Mouse (Mus musculus) heart, embryonic 14.5 days (tissue): ENCODE data around the gene Olfr787. TPM values are rescaled to one million over a fixed set of nuclear protein-coding genes. Genes with fewer than 3 reads are reported as not detected.

Source experiments
- polyA plus RNA-seq: library from polyadenylated mRNA; unstranded; fragments of >200 nt; fragmentation: Nextera tagmentation; extraction: Ambion mirVana; gene quantifications from 2 replicates; pipeline ENCODE4 v1.2.1, GENCODE M21; 2014

Olfr787 gene
- polyA plus RNA-seq, 1 experiment from 2014 or later: not detected

Other genes starting within 250 kb of the Olfr787 start
- gene Olfr774, start 225.7 kb upstream of the Olfr787 start, polyA plus RNA-seq: not detected in 2 replicates
- not detected in 2 replicates for gene Olfr775, start 213.4 kb upstream of the Olfr787 start, polyA plus RNA-seq
- gene Olfr776, start 202.7 kb upstream of the Olfr787 start, polyA plus RNA-seq: not detected in 2 replicates
- gene Olfr777, start 190.4 kb upstream of the Olfr787 start, polyA plus RNA-seq: not detected in 2 replicates
- gene Olfr780, start 143.7 kb upstream of the Olfr787 start, polyA plus RNA-seq: not detected in 2 replicates
- not detected in 2 replicates for gene Olfr781, start 133.0 kb upstream of the Olfr787 start, polyA plus RNA-seq
- not detected in 2 replicates for gene Olfr782, start 113.0 kb upstream of the Olfr787 start, polyA plus RNA-seq
- 0.08 and 0.09 TPM in 2 replicates for gene Olfr784, start 77.8 kb upstream of the Olfr787 start, polyA plus RNA-seq
- not detected in 2 replicates for gene Olfr785, start 56.4 kb upstream of the Olfr787 start, polyA plus RNA-seq
- gene Olfr786, start 34.6 kb upstream of the Olfr787 start, polyA plus RNA-seq: not detected in 2 replicates
- gene Olfr788, start 9.1 kb downstream of the Olfr787 start, polyA plus RNA-seq: not detected in 2 replicates
- gene Olfr789, start 22.9 kb downstream of the Olfr787 start, polyA plus RNA-seq: not detected in 2 replicates
- not detected in 2 replicates for gene Olfr790, start 36.6 kb downstream of the Olfr787 start, polyA plus RNA-seq
- not detected in 2 replicates for gene Olfr791, start 59.9 kb downstream of the Olfr787 start, polyA plus RNA-seq
- gene Olfr792, start 77.3 kb downstream of the Olfr787 start, polyA plus RNA-seq: not detected in 2 replicates
- not detected in 2 replicates for gene Olfr794, start 105.8 kb downstream of the Olfr787 start, polyA plus RNA-seq
- not detected in 2 replicates for gene Olfr796, start 150.7 kb downstream of the Olfr787 start, polyA plus RNA-seq
- not detected in 2 replicates for gene Olfr798, start 166.1 kb downstream of the Olfr787 start, polyA plus RNA-seq
- gene Olfr799, start 175.6 kb downstream of the Olfr787 start, polyA plus RNA-seq: not detected in 2 replicates
- gene Olfr800, start 195.8 kb downstream of the Olfr787 start, polyA plus RNA-seq: not detected in 2 replicates
- not detected in 2 replicates for gene Olfr801, start 212.0 kb downstream of the Olfr787 start, polyA plus RNA-seq
- gene Olfr802, start 226.3 kb downstream of the Olfr787 start, polyA plus RNA-seq: not detected in 2 replicates
- gene Olfr803, start 232.4 kb downstream of the Olfr787 start, polyA plus RNA-seq: not detected in 2 replicates
- not detected in 2 replicates for gene Olfr804, start 241.3 kb downstream of the Olfr787 start, polyA plus RNA-seq